Mouse (Mus musculus) kidney, adult 2 months (tissue): ENCODE measurements at regions not wholly inside any gene's neighbourhood (a gene's known extent, or its start where the extent isn't known, plus 50 kb on each side); places are given as distances from the start of the nearest gene placed in this dataset.

Experiments used
- CTCF ChIP-seq: fragments of 200-500 bp; conservative IDR thresholded peaks from 2 replicates; pipeline ENCODE4 v1.5.1; 2011; ENCODE audit warnings: low read depth, mild to moderate bottlenecking, control low read depth, low read length, moderate library complexity, mixed read lengths; ENCODE audit not compliant: insufficient read depth, insufficient read length
- POLR2A ChIP-seq: fragments of 200-500 bp; IDR thresholded peaks from one replicate; pipeline ENCODE4 v1.6.1; 2011; ENCODE audit warnings: low read depth, low read length, control low read depth

DNA sequence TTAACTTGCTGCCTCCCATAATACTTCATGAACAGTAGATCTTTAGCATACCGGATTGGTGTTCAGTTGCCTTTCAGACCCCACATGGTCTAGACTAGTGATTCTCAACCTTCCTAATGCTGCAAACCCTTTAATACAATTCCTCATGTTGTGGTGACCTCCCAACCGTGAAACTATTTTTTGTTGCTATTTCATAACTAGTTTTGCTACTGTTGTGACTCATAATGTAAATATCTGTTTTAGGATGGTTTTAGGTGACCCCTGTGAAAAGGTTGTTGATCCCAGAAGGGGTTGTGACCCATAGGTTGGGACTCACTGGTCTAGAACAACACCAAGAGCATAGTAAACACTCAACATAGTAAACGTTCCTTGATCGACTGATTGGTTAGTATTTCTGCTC lies 304.1 kb downstream of the Slc4a3 start:
- TF ChIP-seq POLR2A (no peak), CTCF (no peak)
